In the genomic region with DNA sequence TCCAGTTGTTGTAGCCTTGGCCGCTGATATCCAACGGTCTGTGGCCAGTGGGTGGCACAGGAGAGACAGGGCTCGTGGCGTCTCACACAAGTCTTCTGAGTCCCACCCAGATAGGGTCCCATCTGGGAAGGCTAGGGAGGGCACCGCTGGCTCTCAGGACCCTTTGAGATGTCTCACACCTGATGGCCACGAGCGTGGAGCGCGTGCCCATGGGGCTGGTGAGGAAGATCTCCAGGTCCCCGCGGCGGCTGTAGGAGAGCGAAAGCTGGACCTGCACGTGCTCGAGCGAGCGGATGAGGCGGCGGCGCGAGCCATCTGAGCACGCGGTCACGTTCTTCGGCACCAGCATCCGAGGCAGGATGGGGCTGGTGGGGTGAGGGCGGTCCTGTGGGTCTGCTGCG, we compare ENCODE assay signal across 8 mouse cellular contexts. TPM values are rescaled to one million over a fixed set of nuclear protein-coding genes. Genes with fewer than 3 reads are reported as not detected.
A peak's percentile ranks its signal among the peaks of the same experiment; 100 is the strongest.
DNase-seq lines count a peak whose midpoint lies in the region; ATAC-seq and TF ChIP-seq lines count a peak whose summit lies in the region.

No protein-coding gene starts in this region.

- DNase-seq in adrenal gland, adult 2 months: peak; percentile 70
- no peak for DNase-seq in adrenal gland, postnatal 25 days
- no peak for DNase-seq in embryonic facial prominence, embryonic 14.5 days (ENCODE audit: low spot score)
- peak; percentile 76 for DNase-seq in induced T-regulatory cell, adult 2 months (ENCODE audit: low read depth)
- peak; percentile 65 for DNase-seq in liver, postnatal 0 days
- DNase-seq in left cerebral cortex, postnatal 4 days: no peak

- H3K9me3 ChIP-seq in embryonic facial prominence, embryonic 14.5 days (ENCODE audit: control insufficient read depth, low read length): no peaks in the 10 kb centered on the region
- H3K9me3 ChIP-seq in liver, postnatal 0 days (ENCODE audit: low read length): no peaks in the 10 kb centered on the region

- no peak overlapping the region for H3K27ac ChIP-seq in embryonic facial prominence, embryonic 14.5 days (replicated peaks; ENCODE audit: low read depth, low read length)
- H3K27ac ChIP-seq in liver, postnatal 0 days (ENCODE audit: low read depth): peak overlapping the region; percentile 95
- no peak overlapping the region for H3K27ac ChIP-seq in small intestine, adult 2 months (ENCODE audit: insufficient read depth, low read depth, low read length)

- 5% methylated on average over 27 of the region's 28 CpGs for WGBS in embryonic facial prominence, embryonic 14.5 days
- 1% methylated on average over 28 of the region's 28 CpGs for WGBS in liver, postnatal 0 days (ENCODE audit: insufficient replicate concordance)
- WGBS in small intestine, adult 2 months: under 1% methylated on average over 28 of the region's 28 CpGs

- no peaks in the 10 kb centered on the region for H3K27me3 ChIP-seq in embryonic facial prominence, embryonic 14.5 days (replicated peaks; ENCODE audit: control insufficient read depth, insufficient read depth, low read length)
- no peaks in the 10 kb centered on the region for H3K27me3 ChIP-seq in liver, postnatal 0 days (ENCODE audit: insufficient read depth, low read length)
- no peaks in the 10 kb centered on the region for H3K27me3 ChIP-seq in small intestine, adult 2 months (ENCODE audit: control insufficient read depth, insufficient read depth, low read length)

- no peak for TF ChIP-seq POLR2A in small intestine, adult 2 months (IDR thresholded peaks at IDR 0.05; ENCODE audit: low read depth, low read length)

- H3K4me3 ChIP-seq in embryonic facial prominence, embryonic 14.5 days (ENCODE audit: low read depth, low read length): peak overlapping the region; percentile 62
- H3K4me3 ChIP-seq in liver, postnatal 0 days (ENCODE audit: low read depth, low read length): peak overlapping the region; percentile 66
- H3K4me3 ChIP-seq in small intestine, adult 2 months (ENCODE audit: low read depth, low read length): peak overlapping the region; percentile 66

- peak; percentile 29 for TF ChIP-seq CTCF in liver, postnatal 0 days (IDR thresholded peaks at IDR 0.05; ENCODE audit: low read depth)
- no peak for TF ChIP-seq CTCF in small intestine, adult 2 months (IDR thresholded peaks at IDR 0.05; ENCODE audit: extremely low read depth, insufficient read length, insufficient replicate concordance, low read depth, low read length)

- peak overlapping the region; percentile 98 for H3K4me2 ChIP-seq in embryonic facial prominence, embryonic 14.5 days (ENCODE audit: low read depth, low read length)
- H3K4me2 ChIP-seq in liver, postnatal 0 days (ENCODE audit: low read depth, low read length): peak overlapping the region; percentile 100

- H3K36me3 ChIP-seq in embryonic facial prominence, embryonic 14.5 days (ENCODE audit: control insufficient read depth, insufficient read depth, low read length): peaks cover 9% of the 10 kb centered on the region; the same call in 1 of the 2 replicates
- H3K36me3 ChIP-seq in liver, postnatal 0 days (replicated peaks; ENCODE audit: insufficient read depth, low read length): peaks cover 13% of the 10 kb centered on the region
- H3K36me3 ChIP-seq in small intestine, adult 2 months (ENCODE audit: control insufficient read depth, insufficient read depth, low read length): peaks cover 9% of the 10 kb centered on the region; the same call in 1 of the 2 replicates

- peak overlapping the region; percentile 68 for H3K9ac ChIP-seq in embryonic facial prominence, embryonic 14.5 days (ENCODE audit: low read depth, low read length)
- H3K9ac ChIP-seq in liver, postnatal 0 days (replicated peaks): peak overlapping the region; percentile 78

- intact Hi-C loops in left cerebral cortex, postnatal 4 days (cut with DNase I): no loop called here

- TF ChIP-seq EP300 in liver, postnatal 0 days (IDR thresholded peaks at IDR 0.05; ENCODE audit: low read depth): no peak

- peaks cover 8% of the 10 kb centered on the region for H3K4me1 ChIP-seq in embryonic facial prominence, embryonic 14.5 days (ENCODE audit: control insufficient read depth, insufficient read depth, low read length)
- H3K4me1 ChIP-seq in liver, postnatal 0 days (ENCODE audit: insufficient read depth): peaks cover 33% of the 10 kb centered on the region
- peaks cover 30% of the 10 kb centered on the region for H3K4me1 ChIP-seq in small intestine, adult 2 months (ENCODE audit: control insufficient read depth, insufficient read depth, insufficient read length, low read length)

- peak; percentile 38 for ATAC-seq in CD4-positive, CD25-positive, alpha-beta regulatory T cell, adult 4 months
- ATAC-seq in embryonic facial prominence, embryonic 14.5 days (ENCODE audit: low read depth): no peak; the same call in 1 of the 2 replicates
- peak; percentile 24 for ATAC-seq in liver, postnatal 0 days

RNA-seq across cellular contexts. Expression of gene 2310011J03Rik, which starts 2.5 kb away (rescaled TPM):
- total RNA-seq in adrenal gland, adult 2 months (2021): 10 to 100 TPM; 21.6 to 32.5 TPM
- 57.0 and 61.7 TPM in 2 replicates for polyA plus RNA-seq in adrenal gland, adult 2 months (2012; rRNA removed)
- 31.7 and 33.5 TPM in 2 replicates for total RNA-seq in adrenal gland, postnatal 25 days (2021)
- polyA plus RNA-seq in CD4-positive, CD25-positive, alpha-beta regulatory T cell, adult 4 months (2017; shearing (Covaris generic)): 10 to 100 TPM; 47.1 to 59.9 TPM
- polyA plus RNA-seq in embryonic facial prominence, embryonic 14.5 days (2014; fragmentation: Nextera tagmentation; extraction: Ambion mirVana): 38.5 and 46.3 TPM in 2 replicates
- polyA plus RNA-seq in liver, postnatal 0 days (2015; fragmentation: Nextera tagmentation; extraction: Ambion mirVana): 25.5 and 27.4 TPM in 2 replicates
- 47.4 and 74.1 TPM in 2 replicates for polyA plus RNA-seq in small intestine, adult 2 months (2012; rRNA removed)
- 10 to 100 TPM; 13.6 to 14.2 TPM for total RNA-seq in left cerebral cortex, postnatal 4 days (2021)

RNA-seq across cellular contexts. Expression of gene Pcsk4, which starts 6.5 kb away (rescaled TPM):
- 1 to 10 TPM; 1.8 to 3.4 TPM for total RNA-seq in adrenal gland, adult 2 months (2021)
- 15.9 and 19.6 TPM in 2 replicates for polyA plus RNA-seq in adrenal gland, adult 2 months (2012; rRNA removed)
- 3.0 and 4.3 TPM in 2 replicates for total RNA-seq in adrenal gland, postnatal 25 days (2021)
- 10 to 100 TPM; 11.9 to 12.3 TPM for polyA plus RNA-seq in CD4-positive, CD25-positive, alpha-beta regulatory T cell, adult 4 months (2017; shearing (Covaris generic))
- 1.7 and 2.9 TPM in 2 replicates for polyA plus RNA-seq in embryonic facial prominence, embryonic 14.5 days (2014; fragmentation: Nextera tagmentation; extraction: Ambion mirVana)
- 5.6 TPM in 2 replicates for polyA plus RNA-seq in liver, postnatal 0 days (2015; fragmentation: Nextera tagmentation; extraction: Ambion mirVana)
- 18.0 and 27.0 TPM in 2 replicates for polyA plus RNA-seq in small intestine, adult 2 months (2012; rRNA removed)
- total RNA-seq in left cerebral cortex, postnatal 4 days (2021): 10 to 100 TPM in 1 of 2 experiments, 1 to 10 TPM in 1; 8.1 to 10.5 TPM

RNA-seq across cellular contexts. Expression of gene Reep6, which starts 6.9 kb away (rescaled TPM):
- 10 to 100 TPM; 11.1 to 15.6 TPM for total RNA-seq in adrenal gland, adult 2 months (2021)
- 11.3 and 15.7 TPM in 2 replicates for polyA plus RNA-seq in adrenal gland, adult 2 months (2012; rRNA removed)
- total RNA-seq in adrenal gland, postnatal 25 days (2021): 8.0 and 12.8 TPM in 2 replicates
- under 1 TPM in 1 of 2 experiments, not detected in 1; 0.51 TPM for polyA plus RNA-seq in CD4-positive, CD25-positive, alpha-beta regulatory T cell, adult 4 months (2017; shearing (Covaris generic))
- 5.6 and 7.5 TPM in 2 replicates for polyA plus RNA-seq in embryonic facial prominence, embryonic 14.5 days (2014; fragmentation: Nextera tagmentation; extraction: Ambion mirVana)
- polyA plus RNA-seq in liver, postnatal 0 days (2015; fragmentation: Nextera tagmentation; extraction: Ambion mirVana): 167 and 174 TPM in 2 replicates
- polyA plus RNA-seq in small intestine, adult 2 months (2012; rRNA removed): 186 and 287 TPM in 2 replicates
- 10 to 100 TPM; 13.3 to 14.8 TPM for total RNA-seq in left cerebral cortex, postnatal 4 days (2021)

RNA-seq across cellular contexts. Expression of gene Adamtsl5, which starts 25.4 kb away (rescaled TPM):
- total RNA-seq in adrenal gland, adult 2 months (2021): 10 to 100 TPM in 1 of 2 experiments, 1 to 10 TPM in 1; 8.0 to 10.3 TPM
- 35.1 and 41.5 TPM in 2 replicates for polyA plus RNA-seq in adrenal gland, adult 2 months (2012; rRNA removed)
- 8.9 and 10.4 TPM in 2 replicates for total RNA-seq in adrenal gland, postnatal 25 days (2021)
- not detected for polyA plus RNA-seq in CD4-positive, CD25-positive, alpha-beta regulatory T cell, adult 4 months (2017; shearing (Covaris generic))
- 5.8 and 6.3 TPM in 2 replicates for polyA plus RNA-seq in embryonic facial prominence, embryonic 14.5 days (2014; fragmentation: Nextera tagmentation; extraction: Ambion mirVana)
- 1.5 and 1.8 TPM in 2 replicates for polyA plus RNA-seq in liver, postnatal 0 days (2015; fragmentation: Nextera tagmentation; extraction: Ambion mirVana)
- 74.2 and 136 TPM in 2 replicates for polyA plus RNA-seq in small intestine, adult 2 months (2012; rRNA removed)
- under 1 TPM; 0.56 to 0.72 TPM for total RNA-seq in left cerebral cortex, postnatal 4 days (2021)

RNA-seq across cellular contexts. Expression of gene Apc2, which starts 27.0 kb away (rescaled TPM):
- 1 to 10 TPM in 1 of 2 experiments, under 1 TPM in 1; 0.72 to 3.0 TPM for total RNA-seq in adrenal gland, adult 2 months (2021)
- polyA plus RNA-seq in adrenal gland, adult 2 months (2012; rRNA removed): 2.5 and 4.0 TPM in 2 replicates
- 1.4 and 3.2 TPM in 2 replicates for total RNA-seq in adrenal gland, postnatal 25 days (2021)
- polyA plus RNA-seq in CD4-positive, CD25-positive, alpha-beta regulatory T cell, adult 4 months (2017; shearing (Covaris generic)): under 1 TPM in 1 of 2 experiments, not detected in 1; 0.16 TPM
- polyA plus RNA-seq in embryonic facial prominence, embryonic 14.5 days (2014; fragmentation: Nextera tagmentation; extraction: Ambion mirVana): 6.2 and 7.4 TPM in 2 replicates
- polyA plus RNA-seq in liver, postnatal 0 days (2015; fragmentation: Nextera tagmentation; extraction: Ambion mirVana): 0.05 and 0.20 TPM in 2 replicates
- polyA plus RNA-seq in small intestine, adult 2 months (2012; rRNA removed): 0.65 and 0.96 TPM in 2 replicates
- total RNA-seq in left cerebral cortex, postnatal 4 days (2021): 100 to 1,000 TPM; 398 to 400 TPM

Comparison
In these comparisons a context has a peak if more than half of its experiments do, and no peak if none do; other contexts are left out.
1. DNase-seq: peak in adrenal gland, adult 2 months (single experiment), induced T-regulatory cell, adult 2 months (single experiment) and liver, postnatal 0 days (single experiment); none in adrenal gland, postnatal 25 days (single experiment), embryonic facial prominence, embryonic 14.5 days (single experiment) and left cerebral cortex, postnatal 4 days (single experiment).
2. RNA of gene Reep6, which starts 6.9 kb away (polyA plus RNA-seq): 186 to 287 TPM in small intestine, adult 2 months and 167 to 174 TPM in liver, postnatal 0 days; 11.3 to 15.7 TPM in adrenal gland, adult 2 months, 5.6 to 7.5 TPM in embryonic facial prominence, embryonic 14.5 days and 0.51 TPM in CD4-positive, CD25-positive, alpha-beta regulatory T cell, adult 4 months; every median in the first group is over 10 times any median in the second.
3. Peak in every context shown above with its lines, with median percentiles within 50 percentile points of each other: H3K4me3 ChIP-seq.